Mouse (Mus musculus) adrenal gland, postnatal 10 days (tissue): ENCODE measurements around the gene Mrvi1. TPM values are rescaled to one million over a fixed set of nuclear protein-coding genes. Genes with fewer than 3 reads are reported as not detected.
A peak's percentile ranks its signal among the peaks of the same experiment; 100 is the strongest.

Experiments
- DNase-seq: peaks from one replicate; pipeline ENCODE4 v3.0.0; 2021; ENCODE audit warnings: mixed read lengths
- total RNA-seq, 2 experiments: library from RNA; stranded (reverse); gene quantifications; 2 replicates each; pipeline ENCODE4 v1.2.3; 2021

The Mrvi1 gene
- total RNA-seq, 2 experiments from 2014 or later = 13.6 to 13.9 TPM

- no peak for DNase-seq
Measured at GRCm38 (mm10) chr7:110823995-110824953, 158.0 kb downstream of the Mrvi1 start.

GRCm38 (mm10) chr7:110823593-110823992 lies 158.7 kb downstream of the Mrvi1 start:
- no peak for DNase-seq

- DNase-seq = no peak
Measured at GRCm38 (mm10) chr7:110823076-110823475, 159.2 kb downstream of the Mrvi1 start.

- DNase-seq = no peak
Measured at GRCm38 (mm10) chr7:110822055-110822454, 160.2 kb downstream of the Mrvi1 start.

GRCm38 (mm10) chr7:110821653-110822052 lies 160.6 kb downstream of the Mrvi1 start:
- DNase-seq = peak; percentile 81

- peak; percentile 47 for DNase-seq
Measured at GRCm38 (mm10) chr7:110821068-110821467, 161.2 kb downstream of the Mrvi1 start.

GRCm38 (mm10) chr7:110818787-110819350 lies 163.4 kb downstream of the Mrvi1 start:
- DNase-seq = no peak

Other genes with a start within 250 kb of the Mrvi1 start
- 10 to 100 TPM; 16.7 to 22.7 TPM for gene Ampd3, start 214.3 kb downstream of the Mrvi1 start, total RNA-seq
- gene Rnf141, start 138.0 kb downstream of the Mrvi1 start, total RNA-seq = 10 to 100 TPM; 43.2 to 45.4 TPM
- 10 to 100 TPM; 15.1 to 20.6 TPM for gene Lyve1, start 119.2 kb downstream of the Mrvi1 start, total RNA-seq
- 10 to 100 TPM; 42.2 to 46.0 TPM for gene Ctr9, start 46.5 kb upstream of the Mrvi1 start, total RNA-seq
- 100 to 1,000 TPM; 860 to 869 TPM for gene Eif4g2, start 100.6 kb upstream of the Mrvi1 start, total RNA-seq